In the genomic region with DNA sequence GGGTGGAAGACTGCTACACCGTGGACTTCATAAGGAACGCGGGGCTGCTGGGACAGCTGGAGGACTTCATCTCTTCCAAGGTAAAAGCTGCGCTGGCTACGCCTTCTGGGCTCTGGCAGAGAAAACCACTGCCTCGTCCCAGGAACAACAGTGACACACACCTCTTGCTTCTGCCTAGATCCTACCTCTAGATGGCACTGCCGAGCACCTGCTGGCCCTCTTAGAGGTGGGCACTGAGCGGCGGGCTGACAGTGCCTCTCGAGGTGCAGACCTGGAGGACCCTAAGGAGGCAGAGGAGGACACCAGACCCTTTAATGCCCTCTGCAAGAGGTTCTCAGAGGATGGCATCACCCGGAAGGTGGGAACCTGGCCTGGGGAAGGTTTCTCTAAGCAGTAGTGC, we compare ENCODE assay signal across 9 mouse cellular contexts. TPM values are rescaled to one million over a fixed set of nuclear protein-coding genes. Genes with fewer than 3 reads are reported as not detected.
DNase-seq lines count a peak whose midpoint lies in the region; ATAC-seq and TF ChIP-seq lines count a peak whose summit lies in the region.
"Had no signal": no experiment of that assay in that cellular context is flagged by ENCODE, and none has a peak within 500 bp of the region (broad histone marks: within the 10 kb centered on the region; RNA-seq: fewer than 3 reads in every experiment).

No protein-coding gene starts in this region.

- peak; percentile 58 for TF ChIP-seq RAD21 in CH12.LX (IDR thresholded peaks at IDR 0.05; ENCODE audit: low read depth, low read length)

- no peak for TF ChIP-seq POLR2A in CH12.LX (IDR thresholded peaks at IDR 0.05; ENCODE audit: low read depth, low read length)

- no peaks in the 10 kb centered on the region for H3K79me2 ChIP-seq in CH12.LX (replicated peaks; ENCODE audit: control insufficient read depth, extremely low read depth, insufficient read depth, poor library complexity, severe bottlenecking)

- no peaks in the 10 kb centered on the region for H3K36me3 ChIP-seq in heart, postnatal 0 days (replicated peaks; ENCODE audit: control insufficient read depth, insufficient read depth, low read length)
- H3K36me3 ChIP-seq in CH12.LX (replicated peaks in 1 of 2; ENCODE audit: control insufficient read depth in 1 of 2, insufficient read depth in 1 of 2, low read length in 1 of 2), result peaks cover 6 to 42% of the 10 kb centered on the region in 2 experiments
- no peaks in the 10 kb centered on the region for H3K36me3 ChIP-seq in hindbrain, embryonic 11.5 days (ENCODE audit: control insufficient read depth, insufficient read depth, low read length)
- no peaks in the 10 kb centered on the region for H3K36me3 ChIP-seq in liver, embryonic 12.5 days
- no peaks in the 10 kb centered on the region for H3K36me3 ChIP-seq in neural tube, embryonic 12.5 days
- H3K36me3 ChIP-seq: liver, embryonic 15.5 days had no signal

- DNase-seq in heart, postnatal 0 days (ENCODE audit: low spot score), result peak; percentile 22
- no peak for DNase-seq in heart, adult 8-10 months (ENCODE audit: low spot score)
- DNase-seq in CH12.LX (ENCODE audit: extremely low read depth), result peak; percentile 75
- peak; percentile 43 for DNase-seq in brain, adult 2 months (ENCODE audit: low read depth, low spot score)
- DNase-seq in hindbrain, embryonic 11.5 days (ENCODE audit: low spot score), result peak; percentile 71
- DNase-seq in cerebellum, postnatal 36 days, result no peak

- ATAC-seq in heart, postnatal 0 days (ENCODE audit: insufficient read depth, low read depth), result peak; percentile 47
- no peak; the same call in 1 of the 2 replicates for ATAC-seq in hindbrain, embryonic 11.5 days (ENCODE audit: low FRiP score)
- 0 out of 2 replicates have a peak, but pooled peaks have one; percentile 35 for ATAC-seq in liver, embryonic 12.5 days
- ATAC-seq in neural tube, embryonic 12.5 days (ENCODE audit: low FRiP score, low read depth), result 0 out of 2 replicates have a peak, but pooled peaks have one; percentile 58

- H3K4me1 ChIP-seq in heart, postnatal 0 days (ENCODE audit: control insufficient read depth, insufficient read depth), result no peaks in the 10 kb centered on the region
- peaks cover 7 to 82% of the 10 kb centered on the region in 2 experiments for H3K4me1 ChIP-seq in CH12.LX (ENCODE audit: control insufficient read depth in 1 of 2, insufficient read depth in 2 of 2)
- H3K4me1 ChIP-seq in hindbrain, embryonic 11.5 days (replicated peaks; ENCODE audit: control insufficient read depth, insufficient read depth, low read length), result no peaks in the 10 kb centered on the region
- no peaks in the 10 kb centered on the region for H3K4me1 ChIP-seq in liver, embryonic 12.5 days
- no peaks in the 10 kb centered on the region for H3K4me1 ChIP-seq in neural tube, embryonic 12.5 days
- H3K4me1 ChIP-seq: liver, embryonic 15.5 days had no signal

- peak; percentile 57 for TF ChIP-seq CTCF in heart, postnatal 0 days (IDR thresholded peaks at IDR 0.05; ENCODE audit: low read depth)
- peak; percentile 66 to 78 for TF ChIP-seq CTCF in CH12.LX (conservative IDR thresholded peaks at IDR 0.05 in 1 of 2, IDR thresholded peaks at IDR 0.05 in 1 of 2; ENCODE audit: low read depth in 2 of 2, low read length in 2 of 2)

- dilution Hi-C loops in CH12.LX (cut with MboI; ENCODE audit: extremely low pct_ligation_motif_present, extremely low pct_unique_long_range_greater_than_20kb, low sequenced_read_pairs), result no loop called here

- in situ Hi-C loops in CH12.LX (cut with MboI; ENCODE audit: low pct_ligation_motif_present, low pct_unique_long_range_greater_than_20kb, low sequenced_read_pairs), result no loop called here

- H3K27me3 ChIP-seq in heart, postnatal 0 days (ENCODE audit: control insufficient read depth, insufficient read depth, low read length), result no peaks in the 10 kb centered on the region; the same call in 1 of the 2 replicates
- H3K27me3 ChIP-seq in CH12.LX (replicated peaks), result no peaks in the 10 kb centered on the region
- H3K27me3 ChIP-seq in hindbrain, embryonic 11.5 days (ENCODE audit: control insufficient read depth, insufficient read depth, low read length), result no peaks in the 10 kb centered on the region
- H3K27me3 ChIP-seq in liver, embryonic 12.5 days (replicated peaks), result peaks cover 16% of the 10 kb centered on the region
- no peaks in the 10 kb centered on the region; the same call in 1 of the 2 replicates for H3K27me3 ChIP-seq in neural tube, embryonic 12.5 days (replicated peaks)
- H3K27me3 ChIP-seq: liver, embryonic 15.5 days had no signal

- no peak overlapping the region for H3K9ac ChIP-seq in heart, postnatal 0 days (replicated peaks; ENCODE audit: low read depth, low read length)
- H3K9ac ChIP-seq in CH12.LX (ENCODE audit: insufficient read depth, low read depth), result no peak overlapping the region
- H3K9ac ChIP-seq in hindbrain, embryonic 11.5 days (ENCODE audit: low read depth, low read length), result no peak overlapping the region
- H3K9ac ChIP-seq in liver, embryonic 12.5 days, result no peak overlapping the region
- no peak overlapping the region for H3K9ac ChIP-seq in neural tube, embryonic 12.5 days
- H3K9ac ChIP-seq: liver, embryonic 15.5 days had no signal

- no peak overlapping the region for H3K4me3 ChIP-seq in heart, postnatal 0 days (ENCODE audit: low read depth, low read length)
- peak overlapping the region in 2 of 3 experiments; percentile 26 to 54 for H3K4me3 ChIP-seq in CH12.LX (replicated peaks in 1 of 3; ENCODE audit: low read depth in 2 of 3, low read length in 2 of 3, poor library complexity in 1 of 3)
- H3K4me3 ChIP-seq in hindbrain, embryonic 11.5 days (ENCODE audit: low read depth, low read length), result no peak overlapping the region
- no peak overlapping the region for H3K4me3 ChIP-seq in liver, embryonic 12.5 days
- H3K4me3 ChIP-seq in neural tube, embryonic 12.5 days, result no peak overlapping the region
- H3K4me3 ChIP-seq: liver, embryonic 15.5 days had no signal

- H3K4me2 ChIP-seq in heart, postnatal 0 days (ENCODE audit: low read depth, low read length), result no peak overlapping the region
- no peak overlapping the region for H3K4me2 ChIP-seq in CH12.LX (ENCODE audit: insufficient read depth, low read depth, poor library complexity, severe bottlenecking)
- H3K4me2 ChIP-seq in hindbrain, embryonic 11.5 days (replicated peaks; ENCODE audit: low read depth, low read length), result no peak overlapping the region
- H3K4me2 ChIP-seq in liver, embryonic 12.5 days, result no peak overlapping the region
- H3K4me2 ChIP-seq in neural tube, embryonic 12.5 days (replicated peaks), result no peak overlapping the region
- H3K4me2 ChIP-seq: liver, embryonic 15.5 days had no signal

- H3K9me3 ChIP-seq in heart, postnatal 0 days (replicated peaks; ENCODE audit: control insufficient read depth, low read length), result no peaks in the 10 kb centered on the region
- no peaks in the 10 kb centered on the region for H3K9me3 ChIP-seq in CH12.LX (replicated peaks; ENCODE audit: low read length)
- no peaks in the 10 kb centered on the region for H3K9me3 ChIP-seq in hindbrain, embryonic 11.5 days (ENCODE audit: control insufficient read depth, low read length)
- H3K9me3 ChIP-seq in liver, embryonic 12.5 days (replicated peaks), result no peaks in the 10 kb centered on the region
- H3K9me3 ChIP-seq in neural tube, embryonic 12.5 days, result no peaks in the 10 kb centered on the region
- H3K9me3 ChIP-seq: liver, embryonic 15.5 days had no signal

- no peak for TF ChIP-seq EP300 in heart, postnatal 0 days (IDR thresholded peaks at IDR 0.05; ENCODE audit: low read depth)
- TF ChIP-seq EP300 in CH12.LX (IDR thresholded peaks at IDR 0.05; ENCODE audit: low read length), result no peak

- WGBS in heart, postnatal 0 days, result 18% methylated on average over 11 of the region's 11 CpGs
- 19% methylated on average over 11 of the region's 11 CpGs for WGBS in hindbrain, embryonic 11.5 days
- WGBS in liver, embryonic 12.5 days (ENCODE audit: insufficient replicate concordance), result 16% methylated on average over 11 of the region's 11 CpGs
- 19% methylated on average over 11 of the region's 11 CpGs for WGBS in neural tube, embryonic 12.5 days

- H3K27ac ChIP-seq in heart, postnatal 0 days (ENCODE audit: low read depth), result no peak overlapping the region
- no peak overlapping the region for H3K27ac ChIP-seq in CH12.LX (ENCODE audit: insufficient read depth, low read depth)
- H3K27ac ChIP-seq in hindbrain, embryonic 11.5 days (ENCODE audit: low read depth, low read length), result no peak overlapping the region
- H3K27ac ChIP-seq in liver, embryonic 12.5 days, result no peak overlapping the region
- no peak overlapping the region for H3K27ac ChIP-seq in neural tube, embryonic 12.5 days
- H3K27ac ChIP-seq: liver, embryonic 15.5 days had no signal

RNA-seq across cellular contexts. Expression of gene Utf1, which starts 12.9 kb away (rescaled TPM):
- not detected in 2 replicates for total RNA-seq in heart, postnatal 0 days (2014; rRNA removed; ENCODE audit: low replicate concordance)
- polyA plus RNA-seq in heart, postnatal 0 days (2015; fragmentation: Nextera tagmentation; extraction: Ambion mirVana), result not detected in 2 replicates
- not detected for total RNA-seq in heart, adult 8-10 months (2022)
- total RNA-seq in CH12.LX (2012; rRNA removed), result not detected in 2 replicates
- total RNA-seq in CH12.LX (2014; rRNA removed), result not detected in 2 replicates
- not detected in 2 replicates for polyA plus RNA-seq in CH12.LX (2012; ENCODE audit: insufficient read length, low read depth)
- not detected in 2 replicates for polyA plus RNA-seq in hindbrain, embryonic 11.5 days (2014; fragmentation: Nextera tagmentation; extraction: Ambion mirVana)
- not detected in 2 replicates for polyA plus RNA-seq in liver, embryonic 12.5 days (2016; fragmentation: Nextera tagmentation; extraction: Ambion mirVana)
- polyA plus RNA-seq in neural tube, embryonic 12.5 days (2016; fragmentation: Nextera tagmentation; extraction: Ambion mirVana), result not detected in 2 replicates
- polyA plus RNA-seq: liver, embryonic 15.5 days had no signal

RNA-seq across cellular contexts. Expression of gene Kndc1, which starts 36.2 kb away (rescaled TPM):
- 0.23 TPM in 1 of 2 replicates, not detected in the other for total RNA-seq in heart, postnatal 0 days (2014; rRNA removed; ENCODE audit: low replicate concordance)
- 0.08 TPM in 1 of 2 replicates, not detected in the other for polyA plus RNA-seq in heart, postnatal 0 days (2015; fragmentation: Nextera tagmentation; extraction: Ambion mirVana)
- under 1 TPM in 1 of 4 experiments, not detected in 3; 0.06 TPM for total RNA-seq in heart, adult 8-10 months (2022)
- total RNA-seq in CH12.LX (2012; rRNA removed), result 2.7 and 4.0 TPM in 2 replicates
- 2.0 and 2.3 TPM in 2 replicates for total RNA-seq in CH12.LX (2014; rRNA removed)
- 4.6 and 5.0 TPM in 2 replicates for polyA plus RNA-seq in CH12.LX (2012; ENCODE audit: insufficient read length, low read depth)
- polyA plus RNA-seq in hindbrain, embryonic 11.5 days (2014; fragmentation: Nextera tagmentation; extraction: Ambion mirVana), result 1.2 and 1.4 TPM in 2 replicates
- polyA plus RNA-seq in liver, embryonic 12.5 days (2016; fragmentation: Nextera tagmentation; extraction: Ambion mirVana), result 0.05 TPM in 1 of 2 replicates, not detected in the other
- 2.7 and 3.1 TPM in 2 replicates for polyA plus RNA-seq in neural tube, embryonic 12.5 days (2016; fragmentation: Nextera tagmentation; extraction: Ambion mirVana)
- polyA plus RNA-seq: liver, embryonic 15.5 days had no signal

RNA-seq across cellular contexts. Expression of gene 6430531B16Rik, which starts 47.8 kb away (rescaled TPM):
- total RNA-seq in heart, postnatal 0 days (2014; rRNA removed; ENCODE audit: low replicate concordance), result not detected in 2 replicates
- 0.23 TPM in 1 of 2 replicates, not detected in the other for polyA plus RNA-seq in heart, postnatal 0 days (2015; fragmentation: Nextera tagmentation; extraction: Ambion mirVana)
- not detected for total RNA-seq in heart, adult 8-10 months (2022)
- 0.13 and 0.38 TPM in 2 replicates for total RNA-seq in CH12.LX (2012; rRNA removed)
- total RNA-seq in CH12.LX (2014; rRNA removed), result not detected in 2 replicates
- polyA plus RNA-seq in CH12.LX (2012; ENCODE audit: insufficient read length, low read depth), result 0.21 and 0.33 TPM in 2 replicates
- 0.29 and 0.68 TPM in 2 replicates for polyA plus RNA-seq in hindbrain, embryonic 11.5 days (2014; fragmentation: Nextera tagmentation; extraction: Ambion mirVana)
- polyA plus RNA-seq in liver, embryonic 12.5 days (2016; fragmentation: Nextera tagmentation; extraction: Ambion mirVana), result not detected in 2 replicates
- 0.26 and 0.34 TPM in 2 replicates for polyA plus RNA-seq in neural tube, embryonic 12.5 days (2016; fragmentation: Nextera tagmentation; extraction: Ambion mirVana)
- polyA plus RNA-seq: liver, embryonic 15.5 days had no signal

Comparison
In these comparisons a context has a peak if more than half of its experiments do, and no peak if none do; other contexts are left out.
1. DNase-seq: peak in heart, postnatal 0 days (single experiment), CH12.LX (single experiment), brain, adult 2 months (single experiment) and hindbrain, embryonic 11.5 days (single experiment); none in heart, adult 8-10 months (single experiment) and cerebellum, postnatal 36 days (0 of 2).
2. H3K4me3 ChIP-seq: peak in CH12.LX (2 of 3); none in heart, postnatal 0 days (single experiment), hindbrain, embryonic 11.5 days (single experiment), liver, embryonic 12.5 days (single experiment) and neural tube, embryonic 12.5 days (single experiment).